Mouse (Mus musculus): ENCODE data around the gene Pcsk2.

DNA sequence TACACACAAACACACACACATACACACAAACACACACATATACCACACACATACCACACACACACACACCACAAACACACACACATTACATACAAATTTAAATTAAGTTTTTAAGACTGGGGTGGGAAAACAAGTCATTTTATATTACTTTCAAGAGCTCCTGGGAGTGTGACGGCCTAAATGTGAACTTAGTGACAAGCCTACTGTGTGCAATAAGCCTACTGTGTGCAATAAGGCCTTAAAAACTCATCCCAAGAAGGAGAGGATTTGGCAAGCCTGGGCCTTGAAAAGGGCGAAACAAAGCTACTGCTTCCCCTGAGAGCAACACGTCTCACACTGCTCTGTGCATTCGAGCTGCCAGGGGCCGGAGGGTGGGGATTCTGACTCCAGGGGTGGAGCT lies 286.8 kb downstream of the Pcsk2 start:
- TF ChIP-seq CTCF (IDR thresholded peaks at IDR 0.05), result no peak
- no peak for TF ChIP-seq EP300 (IDR thresholded peaks at IDR 0.05)

Data from lung, postnatal 0 days (tissue).